Mouse (Mus musculus) T-cell, adult 2 months (primary cell): ENCODE measurements at regions not wholly inside any gene's neighbourhood (a gene's known extent, or its start where the extent isn't known, plus 50 kb on each side); places are given as distances from the start of the nearest gene placed in this dataset.

ENCODE experiments used
- DNase-seq: peaks from one replicate; pipeline ENCODE4 v3.0.0; 2022; ENCODE audit warnings: low spot score

DNA sequence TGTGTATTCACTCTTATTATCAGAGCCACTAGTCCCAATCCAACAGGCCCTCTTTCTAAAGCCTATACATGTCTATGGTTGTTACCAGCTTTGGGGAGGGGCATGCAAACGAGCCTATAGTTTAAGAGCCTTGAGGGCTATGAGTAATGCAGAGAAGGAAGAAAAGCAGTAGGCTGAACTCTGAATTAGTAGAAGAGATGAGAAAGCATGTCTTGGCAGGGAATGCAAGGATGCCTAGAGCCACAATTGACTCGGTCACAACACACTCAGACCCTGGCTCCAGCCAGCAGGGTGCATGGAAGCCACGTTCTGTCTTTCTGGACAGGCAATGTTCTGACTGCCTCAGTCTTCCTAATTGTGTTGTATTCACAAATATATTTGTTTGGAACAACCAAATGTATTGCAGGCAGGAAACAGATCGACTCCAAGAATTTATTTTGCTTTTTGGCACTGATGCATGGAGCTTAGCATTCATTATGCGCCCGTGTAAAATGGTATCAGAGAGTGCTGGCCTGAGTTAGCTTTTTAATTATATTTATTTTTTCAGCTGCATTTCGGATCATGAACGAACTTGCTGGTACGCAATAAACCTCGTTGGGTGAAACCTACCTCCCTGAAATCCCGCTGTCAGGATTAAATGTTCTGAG is 110.2 kb downstream of the Rybp start:
- no peak for DNase-seq

- no peak for DNase-seq
These were observed 116.5 kb downstream of the Rybp start for GRCm38 (mm10) chr6:100170711-100171348.

GRCm38 (mm10) chr6:100167321-100167720 is 120.0 kb downstream of the Rybp start:
- DNase-seq, result no peak

DNA sequence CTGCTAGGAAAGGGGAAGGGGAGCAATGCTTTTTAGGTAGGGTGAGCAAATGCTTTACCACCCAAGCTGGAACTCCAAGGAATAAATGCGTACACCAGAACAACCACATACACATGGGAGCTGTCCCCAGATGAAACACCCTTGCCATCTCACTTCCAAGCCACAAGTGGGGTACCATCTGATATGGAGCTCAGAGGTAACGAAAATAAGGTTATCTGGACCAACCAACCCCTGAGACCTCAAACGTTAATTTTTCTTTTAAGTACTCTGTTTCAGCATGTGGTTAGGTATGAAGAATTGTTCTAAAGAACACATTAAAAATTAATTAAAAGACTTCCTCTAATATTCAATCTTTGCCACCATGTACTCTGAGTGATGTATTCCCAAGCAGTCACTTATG is 121.5 kb downstream of the Rybp start:
- no peak for DNase-seq

DNA sequence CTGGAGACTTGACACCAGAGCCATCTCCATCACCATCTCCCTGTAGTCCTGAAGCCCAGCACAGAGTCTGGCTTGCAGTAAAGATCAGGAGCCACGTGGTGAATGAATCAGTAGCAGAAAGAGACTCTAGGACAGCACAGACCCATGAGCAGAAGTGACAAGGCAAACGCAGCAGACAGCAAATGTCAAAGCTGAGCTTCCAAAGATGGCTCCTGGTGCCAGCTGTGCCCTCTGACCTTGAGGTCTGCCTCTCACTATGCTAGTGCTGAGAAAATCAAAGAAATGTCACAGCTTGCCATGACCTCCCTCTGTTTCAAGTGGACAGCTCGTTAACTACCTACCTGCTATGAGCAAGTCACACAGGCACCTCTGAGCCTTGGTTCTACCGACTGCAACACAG is 123.1 kb downstream of the Rybp start:
- DNase-seq, result no peak

GRCm38 (mm10) chr6:100163814-100164130 is 123.5 kb downstream of the Rybp start:
- no peak for DNase-seq

DNA sequence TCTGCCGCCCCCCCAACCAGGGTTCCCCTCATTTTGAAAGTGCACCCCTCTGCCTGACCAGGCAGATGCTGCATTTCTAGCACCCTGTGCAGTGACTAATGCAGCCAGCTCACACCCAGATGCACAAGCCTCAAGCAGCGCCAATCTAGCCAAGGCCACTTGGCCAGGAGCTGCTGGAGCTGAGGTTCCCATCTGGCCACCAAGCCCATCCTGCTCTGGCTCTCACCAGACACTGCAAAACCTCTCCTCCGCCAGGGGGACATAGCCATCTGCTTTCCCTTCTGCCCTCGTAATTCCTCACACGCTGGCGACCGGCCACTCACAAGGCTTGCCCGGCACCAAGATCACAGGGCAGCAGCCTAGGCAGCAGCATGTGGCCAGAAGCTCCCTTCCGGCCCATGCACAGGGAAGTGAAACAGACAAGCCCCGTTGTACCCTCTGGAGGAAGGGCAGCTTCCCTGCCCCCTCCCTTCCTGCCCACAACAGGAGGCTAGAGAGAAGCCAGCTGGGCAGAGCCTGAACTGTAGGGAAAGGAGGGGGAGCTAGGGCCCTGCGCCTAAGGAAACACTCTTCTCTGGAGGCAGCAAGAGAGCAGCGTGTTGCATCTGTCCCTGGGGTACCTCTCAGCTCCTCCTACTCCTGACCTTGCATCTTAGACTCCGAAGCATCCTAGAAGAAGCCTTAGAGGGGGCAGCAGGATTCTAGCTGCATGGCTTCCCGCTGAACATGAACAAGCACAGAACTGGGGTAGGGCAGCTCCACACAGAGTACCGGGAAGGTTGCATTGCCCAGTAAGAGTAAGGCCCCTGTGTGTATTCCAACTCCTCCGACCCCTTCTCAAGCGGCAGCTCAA is 124.1 kb downstream of the Rybp start:
- DNase-seq, result peak; percentile 1

DNA sequence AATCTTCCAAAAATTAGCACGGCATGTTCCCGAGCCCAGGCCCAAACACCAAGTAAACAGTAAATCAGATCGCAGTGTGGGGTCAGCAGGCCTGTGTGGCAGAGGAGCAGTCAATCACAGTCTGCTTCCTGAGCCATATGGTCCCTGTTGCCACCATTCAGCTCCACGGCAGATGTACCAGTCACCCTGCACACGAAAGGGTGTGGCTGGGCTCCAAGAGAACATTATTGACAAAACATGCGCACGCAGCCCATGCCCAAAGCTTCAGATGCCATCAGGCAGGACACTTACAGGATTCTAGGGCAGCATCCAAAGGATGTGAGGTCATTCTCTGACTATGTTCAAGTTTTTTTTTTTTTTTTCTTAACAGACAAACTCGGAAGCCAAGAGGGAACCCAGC is 126.6 kb downstream of the Rybp start:
- DNase-seq, result no peak

GRCm38 (mm10) chr6:100159817-100160216 is 127.5 kb downstream of the Rybp start:
- no peak for DNase-seq

DNA sequence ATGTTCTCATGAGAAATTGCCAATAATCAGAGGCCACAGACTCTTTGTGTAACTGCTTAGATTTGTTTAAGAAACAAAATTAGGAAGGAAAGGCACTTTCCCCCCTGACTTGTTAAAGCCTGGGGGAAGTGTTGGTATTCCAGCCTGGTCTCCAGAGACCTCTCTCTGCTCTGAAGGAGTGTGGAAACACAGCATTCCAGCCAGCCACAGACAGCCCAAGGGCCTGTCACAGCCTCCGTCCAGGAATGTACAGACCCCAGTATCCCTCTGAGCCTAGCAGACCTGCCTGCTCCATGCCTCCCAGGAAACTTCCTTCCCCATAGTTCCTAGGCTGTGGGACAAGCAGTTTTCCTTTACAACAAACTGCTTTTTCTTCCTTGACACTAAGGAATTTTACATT is 128.0 kb downstream of the Rybp start:
- DNase-seq, result no peak

- no peak for DNase-seq
These were observed 130.0 kb downstream of the Rybp start for GRCm38 (mm10) chr6:100157288-100157687.

DNA sequence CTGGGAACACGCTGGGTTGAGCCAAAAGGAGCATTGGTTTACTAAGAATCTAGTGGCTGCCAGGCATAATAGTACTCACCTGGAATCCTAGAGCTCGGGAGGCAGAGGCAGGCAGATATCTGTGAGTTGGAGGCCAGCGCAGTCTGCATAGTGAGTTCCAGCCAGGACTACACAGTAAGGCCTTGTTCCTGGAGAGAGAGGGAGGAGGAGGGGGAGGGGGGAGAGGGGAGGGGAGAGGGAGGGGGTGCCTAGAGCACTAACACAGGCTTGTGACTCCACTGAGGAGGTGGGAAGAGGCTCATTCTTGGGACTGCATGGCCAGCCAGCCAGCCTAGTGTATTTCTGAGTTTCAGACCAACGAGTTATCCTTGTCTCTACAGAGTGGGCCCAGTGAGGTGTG is 131.1 kb downstream of the Rybp start:
- DNase-seq, result no peak

DNA sequence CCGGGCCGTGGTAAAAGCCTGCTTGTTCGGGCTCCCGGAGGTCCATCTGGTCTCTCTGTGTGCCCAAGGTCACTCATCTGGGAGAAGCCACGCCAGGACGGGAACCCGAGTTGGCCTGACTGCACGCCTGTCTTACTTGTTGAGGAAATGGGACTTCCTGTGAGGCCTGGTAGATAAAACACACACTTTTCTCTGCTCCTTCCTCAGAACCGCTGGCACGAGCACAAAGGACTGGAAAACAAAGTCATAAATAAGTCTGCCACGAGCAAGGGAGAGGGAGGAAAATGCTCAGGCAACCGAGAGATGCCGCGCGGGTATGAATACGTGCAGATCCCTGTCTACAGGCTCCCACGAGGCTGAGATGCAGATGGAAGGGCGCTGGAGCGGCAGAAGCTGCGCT is 131.6 kb downstream of the Rybp start:
- DNase-seq, result peak; percentile 9

DNA sequence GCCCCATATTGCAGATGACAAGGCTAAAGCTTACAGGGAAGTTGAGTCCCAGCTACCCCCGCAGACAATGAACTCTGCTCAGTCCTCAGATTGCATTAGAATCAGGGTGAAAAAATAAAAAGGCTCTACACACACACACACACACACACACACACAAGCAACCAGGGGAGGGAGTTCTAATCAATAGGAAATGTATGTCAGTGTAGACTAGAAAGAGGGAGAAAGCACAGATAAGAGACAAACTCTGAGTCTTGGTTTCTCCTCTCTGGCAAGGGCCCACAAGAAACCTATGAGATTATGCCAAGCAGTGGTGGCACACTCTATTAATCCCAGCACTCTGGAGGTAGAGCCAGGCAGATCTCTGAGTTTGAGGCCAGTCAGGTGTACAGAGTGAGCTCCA is 135.8 kb downstream of the Rybp start:
- no peak for DNase-seq

DNA sequence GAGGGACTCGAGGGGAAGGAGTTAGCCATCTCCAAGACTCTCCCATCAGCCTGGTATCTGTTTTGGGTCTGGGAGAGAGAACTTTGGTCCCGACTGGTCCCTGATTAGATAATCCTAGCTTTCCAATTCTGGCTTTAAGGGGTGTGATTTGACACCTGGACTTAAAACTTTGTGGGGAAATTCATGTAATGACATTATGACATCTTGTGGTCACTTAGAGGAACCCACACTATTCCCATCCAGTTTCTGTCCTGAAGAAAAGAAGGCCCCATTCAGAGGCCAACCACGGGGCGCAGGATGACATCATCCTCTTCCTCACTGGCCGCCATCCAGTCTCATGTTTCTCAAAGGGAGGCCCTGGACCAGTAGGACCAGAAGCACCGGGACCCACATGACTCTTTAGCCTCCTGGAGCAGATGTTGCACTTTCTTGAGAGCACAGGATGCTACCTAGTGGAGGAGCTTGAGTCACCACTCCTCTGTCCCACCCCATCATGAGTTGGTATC is 136.5 kb downstream of the Rybp start:
- no peak for DNase-seq

DNA sequence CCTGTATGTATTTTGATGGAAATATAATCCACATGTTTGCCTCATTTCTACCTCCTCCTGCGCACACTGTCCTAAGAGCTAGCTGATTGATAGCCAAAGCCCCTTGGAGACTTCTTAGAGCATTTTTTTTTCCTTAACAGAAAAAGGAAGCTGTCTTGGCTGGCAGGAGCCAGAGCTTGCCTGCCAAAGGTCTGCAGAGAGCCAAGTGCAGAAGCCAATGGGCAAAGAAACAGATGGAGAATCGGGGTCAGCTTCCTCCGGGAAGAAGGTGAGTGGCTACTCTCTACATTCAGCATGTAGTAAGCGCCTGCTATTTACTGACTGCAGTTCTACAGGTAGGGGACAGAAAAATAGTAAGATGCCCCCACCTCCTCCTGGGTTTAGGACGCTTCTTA is 137.8 kb downstream of the Rybp start:
- DNase-seq, result no peak

DNA sequence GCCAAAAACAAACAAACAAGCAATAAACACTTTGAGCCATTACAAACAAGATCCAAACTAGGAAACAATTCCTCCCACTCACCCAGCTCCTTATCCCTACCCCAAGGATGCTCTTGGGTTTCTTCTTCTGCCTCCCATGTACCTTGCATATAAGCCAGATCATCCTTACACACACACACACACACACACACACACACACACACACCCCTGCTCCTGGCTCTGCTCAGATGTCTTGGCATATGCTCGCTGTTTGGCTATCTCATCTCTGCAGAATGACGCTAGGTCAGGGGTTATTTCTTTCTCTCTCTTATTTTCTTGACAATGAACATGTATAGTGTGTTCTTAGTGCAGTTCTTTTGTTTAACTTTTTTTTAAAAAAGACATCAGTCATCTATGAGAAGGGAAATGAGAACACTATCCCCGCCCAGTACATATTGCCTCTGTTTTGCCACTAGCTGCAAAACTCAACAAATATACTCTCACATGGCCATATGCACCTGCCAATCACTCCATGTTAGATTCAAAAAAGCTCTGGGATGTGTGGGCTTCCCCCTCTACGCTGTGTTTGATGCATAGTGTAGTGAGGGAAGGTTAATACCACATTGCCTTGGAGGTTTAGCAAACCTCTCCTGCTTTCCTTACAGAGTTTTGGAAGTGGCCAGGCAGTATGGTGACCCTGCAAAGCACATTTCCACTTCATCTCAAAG is 138.4 kb downstream of the Rybp start:
- DNase-seq, result no peak

DNA sequence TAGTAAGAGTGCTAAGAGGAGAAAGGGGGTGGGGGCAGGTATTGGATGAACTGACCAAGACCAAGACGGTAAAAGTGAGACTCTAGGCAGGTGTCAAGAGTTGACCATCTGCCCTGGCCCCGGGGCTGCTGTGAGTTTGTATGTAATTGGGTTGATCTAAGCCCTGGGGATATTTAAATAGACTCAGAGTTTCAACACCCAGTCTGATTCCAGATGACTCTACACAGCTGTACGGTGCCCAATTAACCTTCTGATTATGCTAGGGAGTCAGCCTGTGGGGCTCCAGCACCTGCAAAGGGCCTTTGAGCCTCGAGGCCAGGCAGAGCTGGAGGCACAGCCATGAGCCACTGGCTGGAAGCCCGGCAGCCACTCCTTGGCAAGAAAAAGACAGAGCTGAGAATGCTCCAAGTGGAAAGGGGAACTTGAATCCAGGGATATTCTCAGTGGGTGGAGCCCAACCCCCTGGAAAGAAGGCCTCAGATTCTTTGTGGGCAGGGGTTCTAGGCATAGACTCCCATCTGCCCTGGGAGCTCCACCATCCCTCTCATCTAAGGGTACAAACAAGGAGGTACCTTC is 140.8 kb downstream of the Rybp start:
- no peak for DNase-seq

- DNase-seq, result no peak
These were observed 141.4 kb downstream of the Rybp start for GRCm38 (mm10) chr6:100145869-100146268.

- no peak for DNase-seq
These were observed 142.6 kb downstream of the Rybp start for GRCm38 (mm10) chr6:100144544-100145287.

GRCm38 (mm10) chr6:100143586-100144301 is 143.5 kb downstream of the Rybp start:
- no peak for DNase-seq
